Mouse (Mus musculus) monocyte, adult 5-6 weeks (primary cell): ENCODE measurements around the gene Gm45618. TPM values are rescaled to one million over a fixed set of nuclear protein-coding genes. Genes with fewer than 3 reads are reported as not detected.

Experiments
- ATAC-seq: fragments of 153-309, 156-312 bp; replicated peaks from 2 replicates; pipeline ENCODE4 v1.8.0; 2017; ENCODE audit warnings: mild to moderate bottlenecking; ENCODE audit not compliant: low TSS enrichment, insufficient number of reproducible peaks, severe bottlenecking, poor library complexity, low FRiP score
- total RNA-seq: library from RNA; stranded (forward); fragments of 200-1000, 200-491, 200-594 nt; gene quantifications from 3 replicates; pipeline ENCODE4 v1.2.3, GENCODE M21; 2017

Gene Gm45618
- total RNA-seq, 1 experiment from 2014 or later: not detected

GRCm38 (mm10) chr7:142095183-142095931, 25.2 kb downstream of the Gm45618 start, which contains the start of gene Dusp8:
TSS of gene Dusp8 (minus strand) at chr7:142095843.
- ATAC-seq: peak; percentile 55; the same call in 1 of the 2 replicates

DNA sequence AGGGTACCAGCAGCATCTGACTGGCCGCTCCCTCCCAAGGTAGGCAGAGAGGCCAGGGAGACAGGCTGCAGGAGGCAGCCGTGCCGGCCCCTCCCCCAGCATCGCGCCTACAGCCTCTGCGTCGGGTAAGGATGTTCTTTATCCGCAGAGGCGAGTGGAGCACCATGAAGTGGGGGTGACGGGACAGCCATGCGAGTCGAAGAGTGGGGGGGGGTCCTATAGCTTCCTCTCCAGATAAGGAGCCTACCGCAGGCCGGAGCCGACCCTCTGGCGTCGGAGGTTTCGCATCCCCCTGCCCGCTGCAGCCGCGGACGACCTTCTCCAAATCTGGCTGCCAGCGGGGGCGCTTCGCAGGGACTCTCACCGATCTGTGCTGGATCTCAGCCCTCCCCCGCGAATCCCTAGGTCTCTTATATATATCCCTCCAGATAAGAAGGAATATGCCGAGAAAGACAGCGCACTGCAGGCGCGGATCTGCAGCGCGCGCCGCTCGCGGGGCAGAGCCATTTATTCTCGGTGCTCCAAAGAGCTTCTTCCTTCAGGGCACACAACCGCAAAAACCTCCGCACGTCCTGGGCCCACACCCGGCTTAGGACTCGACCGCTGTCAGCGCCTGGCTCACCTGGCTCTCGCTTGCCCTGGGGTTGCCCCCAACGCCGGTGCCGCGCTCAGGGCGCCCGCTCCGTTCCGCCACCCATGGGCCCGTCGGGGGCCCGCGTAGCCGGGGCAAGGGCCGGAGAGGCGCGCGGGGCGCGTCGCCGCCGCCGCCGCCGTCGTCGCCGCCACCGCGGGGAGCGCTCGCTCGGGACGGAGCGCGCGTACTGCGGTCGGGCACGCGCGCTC, 26.0 kb downstream of the Gm45618 start:
- no peak for ATAC-seq

DNA sequence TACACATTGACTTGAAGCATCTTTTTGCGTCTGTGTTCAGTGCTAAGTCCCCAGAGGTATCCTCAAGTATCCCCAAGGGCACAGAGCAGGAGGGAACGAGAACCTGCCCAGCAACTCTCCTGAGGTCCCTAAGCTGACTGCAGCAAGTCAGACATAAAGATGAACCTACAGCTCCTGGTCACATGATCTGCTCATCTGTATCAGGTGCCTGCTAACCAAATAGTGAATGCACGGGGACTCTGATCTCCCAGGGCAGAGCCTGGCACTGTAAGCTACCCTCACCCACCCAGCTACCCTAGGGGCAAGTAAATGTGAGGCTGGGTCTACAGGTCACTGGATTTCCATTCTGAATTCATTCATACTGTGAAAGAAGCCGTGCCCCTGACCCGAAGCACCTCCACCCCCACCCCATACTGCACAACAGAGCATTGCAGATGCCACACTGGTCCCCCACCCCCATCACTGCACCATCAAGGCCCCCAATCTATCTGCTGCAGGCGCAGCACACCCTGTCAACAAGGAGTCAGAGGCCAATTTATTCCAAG, 26.8 kb downstream of the Gm45618 start:
- no peak for ATAC-seq

DNA sequence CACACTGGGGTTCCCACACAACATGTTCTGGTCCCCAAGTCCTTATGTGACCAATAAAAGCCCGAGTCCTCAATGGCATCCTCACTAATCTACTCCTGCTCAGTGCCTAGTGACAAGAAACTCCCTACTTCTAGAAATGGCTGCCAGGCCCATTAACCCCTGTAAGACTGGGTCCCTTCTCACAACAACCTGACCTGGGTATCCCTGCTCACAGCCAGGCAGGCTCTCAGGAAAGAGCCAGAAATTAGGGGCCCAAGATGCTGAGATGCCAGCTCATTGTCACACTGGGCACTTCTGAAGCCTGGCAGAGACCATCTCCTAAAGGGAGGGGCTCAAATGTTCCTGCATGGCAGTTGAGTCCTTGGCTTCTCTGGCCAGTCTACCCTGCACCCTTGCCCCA, 27.5 kb downstream of the Gm45618 start:
- ATAC-seq: no peak

- no peak for ATAC-seq
Observed at GRCm38 (mm10) chr7:142091848-142092247, 28.7 kb downstream of the Gm45618 start.

- ATAC-seq: no peak
Observed at GRCm38 (mm10) chr7:142089648-142090447, 30.7 kb downstream of the Gm45618 start.

DNA sequence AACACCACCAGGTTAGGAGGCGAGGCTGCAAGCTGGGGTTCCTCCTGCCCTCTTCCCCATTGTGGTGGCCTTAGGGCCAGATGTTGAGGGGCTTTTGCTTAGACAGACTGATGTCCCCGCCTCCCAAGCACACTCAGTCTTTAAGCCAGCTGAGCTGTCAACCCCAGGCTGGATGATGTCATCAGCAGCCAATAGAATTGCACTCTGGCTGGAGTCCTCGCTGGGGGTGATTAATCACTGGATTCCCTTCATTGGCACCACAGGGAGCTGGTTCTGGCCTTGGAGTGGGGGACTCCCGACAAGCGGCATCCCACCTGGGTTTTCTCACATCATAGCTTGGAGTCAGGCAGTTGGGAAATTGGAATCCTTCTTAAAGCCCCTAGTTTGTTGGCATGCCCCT, 31.6 kb downstream of the Gm45618 start:
- no peak for ATAC-seq

DNA sequence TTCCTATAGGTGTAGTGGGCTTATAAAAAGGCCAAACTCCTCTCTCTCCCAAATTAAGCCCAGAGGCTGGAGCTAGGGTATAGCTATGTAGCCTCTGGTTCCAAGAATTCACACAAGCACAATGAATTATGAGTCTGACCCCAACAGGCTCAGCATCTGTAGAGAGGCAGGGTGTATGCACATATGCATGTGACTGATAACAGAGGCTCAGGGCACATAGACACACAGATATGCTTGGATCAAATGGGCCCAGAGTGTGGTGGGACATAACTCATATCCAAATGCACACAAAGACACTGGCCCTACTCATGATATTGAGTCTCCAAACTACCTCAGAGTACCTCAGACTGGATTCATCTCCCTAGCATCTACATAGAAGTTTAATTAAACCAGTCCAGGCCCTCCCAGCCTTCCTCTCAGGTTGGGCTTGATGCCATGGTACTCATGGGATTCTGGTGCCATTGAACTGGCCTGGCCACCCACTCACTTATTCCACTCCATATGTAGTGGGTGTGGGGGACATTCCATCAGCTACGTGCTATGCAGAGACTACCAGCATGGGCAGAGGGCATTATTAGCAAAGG, 33.4 kb downstream of the Gm45618 start:
- ATAC-seq: no peak

GRCm38 (mm10) chr7:142086159-142086905, 34.2 kb downstream of the Gm45618 start:
- ATAC-seq: no peak

- no peak for ATAC-seq
Observed at GRCm38 (mm10) chr7:142084820-142085219, 35.7 kb downstream of the Gm45618 start.

- no peak for ATAC-seq
Observed at GRCm38 (mm10) chr7:142084395-142084794, 36.1 kb downstream of the Gm45618 start.

GRCm38 (mm10) chr7:142083588-142084317, 36.8 kb downstream of the Gm45618 start:
- ATAC-seq: no peak

- no peak for ATAC-seq
Observed at GRCm38 (mm10) chr7:142082607-142083006, 37.9 kb downstream of the Gm45618 start.

DNA sequence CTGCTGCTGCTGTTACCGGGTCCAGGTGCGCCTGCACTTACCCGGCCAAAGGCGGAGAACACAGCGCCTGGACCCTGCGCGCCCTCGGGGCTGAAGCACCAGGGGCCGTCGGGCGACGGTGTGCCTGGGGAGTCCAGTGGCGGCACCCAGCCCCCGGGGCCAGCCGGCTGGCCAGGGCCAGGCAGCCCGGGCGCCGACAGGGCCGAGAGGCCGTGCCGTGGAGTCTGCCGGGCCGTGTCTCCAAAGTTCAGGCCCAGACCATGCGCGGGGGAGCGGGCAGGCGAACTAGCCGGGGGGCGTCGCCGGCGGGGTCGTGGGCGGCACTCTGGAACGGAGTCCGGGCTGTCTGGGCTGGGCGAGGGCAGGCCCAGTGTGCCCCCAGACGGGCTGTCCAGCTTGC, 38.4 kb downstream of the Gm45618 start:
- no peak for ATAC-seq

- ATAC-seq: no peak
Observed at GRCm38 (mm10) chr7:142081736-142082135, 38.8 kb downstream of the Gm45618 start.

DNA sequence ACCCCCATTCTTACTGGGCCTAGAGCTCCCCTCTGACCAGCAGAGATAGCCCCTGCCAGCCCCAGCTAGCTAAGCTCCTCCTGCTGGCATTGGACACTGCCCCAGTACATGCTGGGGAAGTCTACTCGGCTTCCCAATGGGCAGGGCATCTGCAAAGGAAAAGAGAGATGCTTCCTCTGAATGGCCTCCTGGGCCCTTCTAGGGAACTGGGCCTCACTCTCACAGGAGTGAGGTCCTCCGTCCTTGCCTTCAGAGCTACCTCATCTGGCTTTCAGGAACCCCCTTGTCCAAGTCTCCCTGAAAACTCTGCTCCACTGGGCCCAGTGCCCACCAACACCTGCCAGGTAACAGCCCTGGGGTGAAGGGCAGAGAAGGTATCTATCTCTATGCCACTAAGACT, 39.7 kb downstream of the Gm45618 start:
- ATAC-seq: no peak

- no peak for ATAC-seq
Observed at GRCm38 (mm10) chr7:142079365-142079764, 41.2 kb downstream of the Gm45618 start.
